Mouse (Mus musculus): ENCODE measurements around the gene Trpm1.

GRCm38 (mm10) chr7:64279548-64279947 is 125.9 kb downstream of the Trpm1 start:
- TF ChIP-seq TAL1 (IDR thresholded peaks at IDR 0.05; ENCODE audit: low read length) (no peak), GATA1 (IDR thresholded peaks at IDR 0.05; ENCODE audit: low read length) (no peak)
